10 mouse cellular contexts compared by ENCODE assay signal in genomic region chr10:43601511-43602396, GRCm38 (mm10). TPM values are rescaled to one million over a fixed set of nuclear protein-coding genes. Genes with fewer than 3 reads are reported as not detected.
A peak's percentile ranks its signal among the peaks of the same experiment; 100 is the strongest.
DNase-seq lines count a peak whose midpoint lies in the region; ATAC-seq lines count a peak whose summit lies in the region.
"Had no signal": no experiment of that assay in that cellular context is flagged by ENCODE, and none has a peak within 500 bp of the region (broad histone marks: within the 10 kb centered on the region; RNA-seq: fewer than 3 reads in every experiment).

No protein-coding gene starts in this region.

- intact Hi-C loops in heart, postnatal 10 days (cut with DNase I) = no loop called here

- no peaks in the 10 kb centered on the region for H3K36me3 ChIP-seq in heart, embryonic 10.5 days
- no peaks in the 10 kb centered on the region for H3K36me3 ChIP-seq in hindbrain, embryonic 15.5 days
- no peaks in the 10 kb centered on the region for H3K36me3 ChIP-seq in midbrain, embryonic 15.5 days (replicated peaks)

- H3K4me1 ChIP-seq in heart, embryonic 10.5 days = peaks cover 24% of the 10 kb centered on the region
- peaks cover 14% of the 10 kb centered on the region for H3K4me1 ChIP-seq in hindbrain, embryonic 15.5 days (replicated peaks)
- no peaks in the 10 kb centered on the region for H3K4me1 ChIP-seq in midbrain, embryonic 15.5 days

- no peaks in the 10 kb centered on the region for H3K27me3 ChIP-seq in heart, embryonic 10.5 days (ENCODE audit: insufficient read depth, poor library complexity, severe bottlenecking)
- H3K27me3 ChIP-seq in hindbrain, embryonic 15.5 days = no peaks in the 10 kb centered on the region
- no peaks in the 10 kb centered on the region for H3K27me3 ChIP-seq in midbrain, embryonic 15.5 days (replicated peaks)

- peak overlapping the region; percentile 56; the same call in 1 of the 2 replicates for H3K27ac ChIP-seq in heart, embryonic 10.5 days
- H3K27ac ChIP-seq in hindbrain, embryonic 15.5 days (replicated peaks) = peak overlapping the region; percentile 66
- 0 out of 2 replicates have a peak overlapping the region, but pooled peaks have one; percentile 32 for H3K27ac ChIP-seq in midbrain, embryonic 15.5 days

- no peak overlapping the region for H3K9ac ChIP-seq in hindbrain, embryonic 15.5 days
- no peak overlapping the region for H3K9ac ChIP-seq in midbrain, embryonic 15.5 days

- ATAC-seq in hindbrain, embryonic 15.5 days (ENCODE audit: low FRiP score, low read depth) = peak; percentile 69; the same call in 1 of the 2 replicates
- ATAC-seq in midbrain, embryonic 15.5 days (replicated peaks) = 0 out of 2 replicates have a peak, but pooled peaks have one; percentile 39
- ATAC-seq in frontal cortex, adult (ENCODE audit: low TSS enrichment) = no peak

- 0 out of 2 replicates have a peak overlapping the region, but pooled peaks have one; percentile 22 for H3K4me2 ChIP-seq in hindbrain, embryonic 15.5 days
- H3K4me2 ChIP-seq in midbrain, embryonic 15.5 days = no peak overlapping the region

- no peaks in the 10 kb centered on the region for H3K9me3 ChIP-seq in heart, embryonic 10.5 days
- H3K9me3 ChIP-seq in hindbrain, embryonic 15.5 days = no peaks in the 10 kb centered on the region
- H3K9me3 ChIP-seq in midbrain, embryonic 15.5 days = no peaks in the 10 kb centered on the region

- no peak overlapping the region for H3K4me3 ChIP-seq in heart, embryonic 10.5 days
- no peak overlapping the region for H3K4me3 ChIP-seq in hindbrain, embryonic 15.5 days
- no peak overlapping the region for H3K4me3 ChIP-seq in midbrain, embryonic 15.5 days

- no peak for DNase-seq in heart, embryonic 10.5 days (ENCODE audit: low spot score)
- no peak for DNase-seq in heart, postnatal 10 days
- peak; percentile 55 for DNase-seq in embryo, embryonic 11 days
- no peak for DNase-seq in frontal cortex, postnatal 14 days (ENCODE audit: low spot score in 2 of 2)
- DNase-seq in cerebellum, adult 11-12 months = no peak
- DNase-seq: cerebellum, adult 8-10 months; lung, postnatal 36 days had no signal

- 45% methylated on average over 14 of the region's 14 CpGs for WGBS in heart, embryonic 10.5 days
- 35% methylated on average over 14 of the region's 14 CpGs for WGBS in hindbrain, embryonic 15.5 days
- 57% methylated on average over 14 of the region's 14 CpGs for WGBS in midbrain, embryonic 15.5 days

RNA-seq across cellular contexts. Expression of gene Cd24a, which starts 23.7 kb away (rescaled TPM):
- polyA plus RNA-seq in heart, embryonic 10.5 days (2016; fragmentation: Nextera tagmentation; extraction: Ambion mirVana) = 108 and 192 TPM in 2 replicates
- 10 to 100 TPM in 1 of 2 experiments, 1 to 10 TPM in 1; 6.8 to 11.0 TPM for total RNA-seq in heart, postnatal 10 days (2021)
- 685 and 698 TPM in 2 replicates for polyA plus RNA-seq in hindbrain, embryonic 15.5 days (2015; fragmentation: Nextera tagmentation; extraction: Ambion mirVana)
- polyA plus RNA-seq in midbrain, embryonic 15.5 days (2015; fragmentation: Nextera tagmentation; extraction: Ambion mirVana) = 787 and 795 TPM in 2 replicates
